Mouse (Mus musculus) erythroblast, embryonic 14.5 days (primary cell): ENCODE measurements around the gene 6030498E09Rik.

Experiments used
- GATA1 ChIP-seq: IDR thresholded peaks from 2 replicates; pipeline ENCODE4 v1.6.1; 2012; ENCODE audit warnings: low read length, inconsistent platforms, mixed read lengths
- TAL1 ChIP-seq: IDR thresholded peaks from 3 replicates; pipeline ENCODE4 v1.6.1; 2012; ENCODE audit warnings: low read length, inconsistent platforms, mixed read lengths

GRCm38 (mm10) chrX:38734916-38735880, 37.3 kb upstream of the 6030498E09Rik start:
- TF ChIP-seq TAL1 (no peak), GATA1 (no peak)
